ENCODE assay signal across 26 mouse cellular contexts in the genomic region with DNA sequence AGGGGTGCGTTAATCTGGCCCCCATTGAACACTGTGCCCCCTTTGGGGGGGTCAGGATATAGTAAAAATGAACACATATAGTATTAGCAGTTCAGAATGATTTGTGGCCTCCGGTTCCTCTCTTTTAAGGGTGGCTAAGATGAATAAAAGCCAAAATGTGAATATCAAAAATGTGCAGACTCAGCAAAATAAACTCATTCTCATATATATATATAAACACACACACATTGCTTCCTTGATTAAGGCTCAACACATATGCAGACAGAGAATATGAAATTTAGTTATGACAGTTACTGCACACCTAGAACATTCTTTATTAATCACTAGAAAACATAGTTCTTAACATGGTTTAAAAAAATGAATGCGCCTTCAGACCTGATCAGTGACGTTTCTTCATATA.
"Had no signal": no experiment of that assay in that cellular context is flagged by ENCODE, and none has a peak within 500 bp of the region (broad histone marks: within the 10 kb centered on the region; RNA-seq: fewer than 3 reads in every experiment).

No protein-coding gene starts in this region.

- H3K36me3 ChIP-seq: embryonic facial prominence, embryonic 10.5 days; embryonic facial prominence, embryonic 12.5 days; embryonic facial prominence, embryonic 13.5 days; embryonic facial prominence, embryonic 15.5 days; forebrain, embryonic 10.5 days; forebrain, embryonic 12.5 days; forebrain, embryonic 15.5 days; heart, embryonic 10.5 days; heart, embryonic 12.5 days had no signal

- H3K4me3 ChIP-seq: embryonic facial prominence, embryonic 10.5 days; embryonic facial prominence, embryonic 12.5 days; embryonic facial prominence, embryonic 13.5 days; embryonic facial prominence, embryonic 15.5 days; erythroblast, embryonic 14.5 days; forebrain, embryonic 10.5 days; forebrain, embryonic 12.5 days; forebrain, embryonic 13.5 days; forebrain, embryonic 15.5 days; gastrocnemius, adult 2 months; heart, adult 2 months; heart, embryonic 10.5 days; heart, embryonic 12.5 days had no signal

- H3K9me3 ChIP-seq: embryonic facial prominence, embryonic 10.5 days; embryonic facial prominence, embryonic 12.5 days; embryonic facial prominence, embryonic 13.5 days; embryonic facial prominence, embryonic 15.5 days; forebrain, embryonic 10.5 days; forebrain, embryonic 12.5 days; forebrain, embryonic 13.5 days; forebrain, embryonic 15.5 days; heart, embryonic 10.5 days; heart, embryonic 12.5 days had no signal

- H3K27ac ChIP-seq: embryonic facial prominence, embryonic 10.5 days; embryonic facial prominence, embryonic 12.5 days; embryonic facial prominence, embryonic 13.5 days; embryonic facial prominence, embryonic 15.5 days; forebrain, embryonic 10.5 days; forebrain, embryonic 12.5 days; forebrain, embryonic 13.5 days; forebrain, embryonic 15.5 days; gastrocnemius, adult 2 months; heart, adult 2 months; heart, embryonic 10.5 days had no signal

- H3K27me3 ChIP-seq: embryonic facial prominence, embryonic 12.5 days; embryonic facial prominence, embryonic 15.5 days; forebrain, embryonic 12.5 days; forebrain, embryonic 13.5 days; forebrain, embryonic 15.5 days; heart, embryonic 12.5 days had no signal

- ATAC-seq: forebrain, embryonic 13.5 days; forebrain, embryonic 15.5 days; forebrain, embryonic 16.5 days; forebrain, postnatal 0 days had no signal

- H3K4me1 ChIP-seq: embryonic facial prominence, embryonic 12.5 days; embryonic facial prominence, embryonic 13.5 days; embryonic facial prominence, embryonic 15.5 days; heart, embryonic 10.5 days; heart, embryonic 12.5 days had no signal

- DNase-seq: cerebellum, adult 9-11 months; cerebellum, postnatal 10 days; cerebellum, postnatal 14 days; cerebellum, postnatal 25 days; cerebellum, postnatal 36 days; embryo, embryonic 11 days; forebrain, postnatal 0 days; gastrocnemius, adult 2 months; gastrocnemius, postnatal 10 days; gastrocnemius, postnatal 14 days; gastrocnemius, postnatal 25 days; gastrocnemius, postnatal 36 days; heart, adult 18-20 months; heart, adult 2 months had no signal

- H3K9ac ChIP-seq: embryonic facial prominence, embryonic 12.5 days; embryonic facial prominence, embryonic 13.5 days; embryonic facial prominence, embryonic 15.5 days; forebrain, embryonic 12.5 days; forebrain, embryonic 13.5 days; forebrain, embryonic 15.5 days; forebrain, postnatal 0 days; heart, embryonic 12.5 days had no signal

- H3K4me2 ChIP-seq: embryonic facial prominence, embryonic 12.5 days; embryonic facial prominence, embryonic 13.5 days; embryonic facial prominence, embryonic 15.5 days; forebrain, embryonic 12.5 days; forebrain, embryonic 13.5 days; forebrain, embryonic 15.5 days; heart, embryonic 12.5 days had no signal
